Mouse (Mus musculus) T-cell, adult 2 months (primary cell): ENCODE results near the gene Gnptab.
A peak's percentile ranks its signal among the peaks of the same experiment; 100 is the strongest.

Experiments used
- DNase-seq: peaks from one replicate; pipeline ENCODE4 v3.0.0; 2022; ENCODE audit warnings: low spot score

Gene Gnptab

GRCm38 (mm10) chr10:88377666-88378065, 1.3 kb upstream of the Gnptab start:
- no peak for DNase-seq

DNA sequence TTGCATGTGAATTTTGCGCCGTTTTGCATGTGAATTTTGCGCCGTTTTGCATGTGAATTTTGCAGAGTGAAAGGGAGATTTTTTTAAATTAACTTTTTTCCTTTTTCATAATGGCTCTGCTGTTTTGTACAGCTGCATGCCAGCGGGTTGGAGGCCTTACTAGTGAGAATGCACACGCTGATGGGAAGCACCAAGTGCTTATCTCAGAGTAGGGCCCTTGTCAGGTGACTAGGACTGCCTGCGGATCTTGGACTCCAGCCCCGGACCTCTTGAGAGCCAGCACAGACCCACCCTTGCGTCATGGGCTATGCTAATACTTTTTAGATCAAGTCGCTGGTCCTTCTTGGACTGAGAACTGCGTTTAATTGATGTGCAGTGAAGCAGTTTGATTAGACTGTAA, 1.1 kb downstream of the Gnptab start:
- DNase-seq: no peak

DNA sequence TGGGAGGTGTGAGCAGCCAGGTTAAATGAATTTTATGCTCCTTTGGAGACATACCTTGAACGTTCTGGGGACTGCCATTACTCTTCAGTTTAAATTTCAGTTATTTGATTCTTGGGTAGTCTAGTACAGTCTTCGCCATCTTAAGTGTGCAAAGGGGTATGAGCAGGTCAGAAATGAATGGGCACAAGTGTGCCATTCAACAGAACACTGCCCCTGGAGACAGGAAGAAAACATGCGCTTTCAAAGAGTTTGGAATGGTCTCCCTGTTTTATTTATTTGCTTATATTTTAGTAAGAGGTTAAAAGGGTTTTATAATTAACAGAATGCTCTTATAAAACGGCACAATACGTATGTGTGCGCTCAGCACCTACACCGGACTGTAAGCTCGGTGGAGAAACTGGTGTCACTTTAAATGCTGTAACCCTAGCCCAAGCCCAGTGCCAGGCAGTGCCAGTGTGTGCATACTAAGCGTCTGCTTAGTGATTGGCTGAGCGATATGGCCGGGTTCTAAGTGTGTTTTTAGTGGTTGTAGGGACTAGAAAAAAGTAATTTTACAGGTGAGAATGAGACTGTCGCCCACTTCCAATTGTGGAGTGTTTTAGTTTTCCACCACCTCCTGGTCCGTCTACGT, 1.6 kb downstream of the Gnptab start:
- no peak for DNase-seq

DNA sequence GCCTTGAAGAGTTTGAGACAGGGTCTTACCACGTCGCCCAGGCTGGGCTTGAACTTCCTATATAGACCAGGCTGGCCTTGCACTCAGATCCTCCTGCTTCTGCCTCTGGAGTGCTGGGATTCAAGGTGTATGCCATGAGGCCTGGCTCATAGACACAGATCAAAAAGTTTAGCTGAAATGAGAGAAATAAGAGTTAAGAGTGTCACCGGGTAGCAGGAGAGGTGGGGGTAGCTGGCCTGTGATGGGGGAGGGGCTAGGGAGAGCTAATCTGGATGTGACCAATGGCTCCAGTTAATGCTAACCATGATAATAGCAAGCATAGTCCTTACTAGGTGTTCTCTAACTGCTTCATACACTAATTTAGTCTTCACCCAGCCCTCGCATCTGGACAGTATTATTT, 2.4 kb downstream of the Gnptab start:
- DNase-seq: no peak

DNA sequence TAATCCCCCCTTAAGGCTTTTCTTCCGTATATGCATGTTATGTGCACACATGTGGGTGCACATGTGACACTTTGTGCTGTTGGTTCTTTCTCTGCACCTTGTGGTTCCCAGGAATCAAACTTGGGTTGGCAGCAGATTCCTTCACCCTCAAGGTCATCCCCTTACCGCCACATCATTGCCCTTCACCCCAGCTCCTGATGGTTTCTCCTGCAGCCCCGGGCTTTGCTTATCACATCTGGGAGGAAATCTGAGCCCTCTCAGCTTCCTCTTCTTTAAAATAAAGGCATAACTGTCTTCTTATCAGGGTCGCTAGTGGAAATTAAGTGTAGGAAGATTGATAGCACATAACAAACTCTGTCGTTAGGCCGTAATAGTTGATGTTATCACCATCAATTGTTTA, 3.1 kb downstream of the Gnptab start:
- DNase-seq: no peak

DNA sequence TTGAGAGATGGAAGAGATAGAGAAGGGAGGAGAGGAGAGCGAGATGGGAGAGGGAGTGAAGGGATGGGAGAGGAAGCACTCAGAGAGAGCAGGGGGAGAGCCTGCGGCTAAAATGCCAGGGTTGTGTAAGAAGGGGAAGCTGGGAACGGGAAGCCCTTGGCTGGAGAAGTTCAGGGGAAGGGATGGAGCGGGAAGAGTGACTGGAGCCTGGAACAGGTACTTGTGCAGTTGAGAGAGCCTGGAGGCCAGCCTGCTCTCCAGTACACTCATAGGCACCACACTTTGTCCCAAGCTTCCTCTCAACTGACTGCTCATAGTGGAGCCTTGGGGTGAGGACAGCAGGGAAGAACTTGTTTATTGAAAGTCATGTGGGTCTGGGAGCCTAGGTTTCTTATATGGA, 4.5 kb downstream of the Gnptab start:
- no peak for DNase-seq

DNA sequence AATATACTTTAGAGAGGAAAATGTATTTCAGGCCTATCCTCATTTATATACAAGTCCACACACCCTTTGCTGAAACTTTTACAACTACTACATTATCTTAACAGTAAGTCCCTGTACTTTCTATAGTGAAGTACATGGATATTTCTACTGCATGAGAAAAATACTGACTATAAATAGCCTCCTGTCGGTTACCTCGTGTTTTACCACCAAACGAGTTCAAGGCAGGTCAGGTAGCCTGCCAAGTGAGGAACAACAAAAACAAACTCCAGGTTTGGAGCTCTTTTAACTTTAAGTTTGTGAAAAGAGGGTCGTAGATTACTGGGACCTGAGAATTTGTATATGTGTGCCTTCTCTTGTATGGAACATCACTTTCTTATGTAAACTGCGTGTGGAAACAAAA, 5.1 kb downstream of the Gnptab start:
- no peak for DNase-seq

DNA sequence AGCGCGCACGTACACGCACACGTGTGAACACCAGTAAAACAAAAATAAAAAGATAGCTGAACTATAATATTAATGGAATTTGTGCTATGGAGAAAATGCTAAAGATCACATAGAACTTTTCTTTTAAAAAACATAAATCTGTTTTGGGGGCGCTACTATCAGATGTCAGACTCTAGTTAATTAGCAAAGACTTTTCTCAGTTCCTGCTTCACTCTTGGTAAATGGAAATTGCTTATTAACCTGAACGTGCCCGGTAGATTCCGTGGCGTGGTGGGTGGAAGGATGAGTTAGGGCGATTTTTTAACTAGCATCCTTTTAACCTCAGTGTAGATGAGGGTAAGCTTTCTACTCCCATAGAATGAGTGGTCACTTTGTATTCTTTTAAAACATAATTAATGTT, 6.4 kb downstream of the Gnptab start:
- DNase-seq: no peak

GRCm38 (mm10) chr10:88385758-88386157, 6.8 kb downstream of the Gnptab start:
- DNase-seq: no peak

GRCm38 (mm10) chr10:88386251-88386650, 7.3 kb downstream of the Gnptab start:
- no peak for DNase-seq

DNA sequence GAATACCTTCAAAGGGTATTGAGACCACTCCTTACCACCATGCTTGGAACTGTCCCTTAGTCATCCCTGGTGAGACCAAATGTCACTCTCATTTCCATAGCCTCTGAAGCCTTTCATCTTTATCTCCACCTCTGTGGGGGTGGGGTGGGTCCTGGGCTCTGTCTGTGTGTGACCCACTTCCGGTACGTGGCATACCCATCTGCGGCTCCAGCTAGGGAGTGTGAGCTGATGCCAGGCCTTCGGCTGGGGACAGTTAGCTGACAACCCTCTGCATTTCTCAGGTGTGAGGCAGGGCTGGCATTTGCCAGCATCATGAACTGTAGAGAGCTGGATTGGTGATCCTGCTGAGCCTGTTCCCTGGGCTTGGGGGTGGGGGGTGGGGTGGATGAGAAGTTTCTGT, 10.6 kb downstream of the Gnptab start:
- peak; percentile 84 for DNase-seq

GRCm38 (mm10) chr10:88390096-88390790, 11.3 kb downstream of the Gnptab start:
- no peak for DNase-seq

GRCm38 (mm10) chr10:88391495-88391894, 12.6 kb downstream of the Gnptab start:
- no peak for DNase-seq

DNA sequence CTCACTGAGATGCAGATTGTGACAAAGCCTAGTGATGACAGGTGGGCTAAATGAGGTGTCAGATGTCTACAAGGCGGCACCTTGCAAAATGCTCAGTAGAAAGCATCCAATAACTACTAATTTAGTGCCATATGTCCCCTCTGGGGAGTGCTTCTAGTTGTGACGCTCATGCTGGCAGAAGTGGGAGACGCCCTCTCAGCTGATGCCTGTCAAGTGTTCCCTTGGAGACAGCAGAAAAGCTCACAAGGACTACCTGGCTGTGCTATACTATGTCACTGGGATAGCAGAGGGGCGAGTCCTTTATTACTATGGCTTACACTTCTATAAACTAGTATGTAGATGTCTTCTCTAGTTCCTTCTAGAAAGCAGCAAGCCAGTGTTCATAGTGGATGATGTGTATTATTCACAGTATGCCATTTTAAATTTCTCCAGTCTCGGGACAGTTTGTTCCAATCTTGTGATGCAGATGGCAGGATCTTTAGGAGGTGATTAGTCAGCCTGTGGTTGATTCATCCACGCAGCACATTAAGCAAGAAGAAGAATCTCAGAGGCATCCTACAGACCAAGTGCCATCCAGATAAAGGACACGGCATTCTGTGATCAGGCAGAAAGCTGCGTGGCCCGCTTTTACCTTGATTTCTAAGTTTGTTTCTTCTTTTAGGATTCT, 13.4 kb downstream of the Gnptab start:
- DNase-seq: no peak

DNA sequence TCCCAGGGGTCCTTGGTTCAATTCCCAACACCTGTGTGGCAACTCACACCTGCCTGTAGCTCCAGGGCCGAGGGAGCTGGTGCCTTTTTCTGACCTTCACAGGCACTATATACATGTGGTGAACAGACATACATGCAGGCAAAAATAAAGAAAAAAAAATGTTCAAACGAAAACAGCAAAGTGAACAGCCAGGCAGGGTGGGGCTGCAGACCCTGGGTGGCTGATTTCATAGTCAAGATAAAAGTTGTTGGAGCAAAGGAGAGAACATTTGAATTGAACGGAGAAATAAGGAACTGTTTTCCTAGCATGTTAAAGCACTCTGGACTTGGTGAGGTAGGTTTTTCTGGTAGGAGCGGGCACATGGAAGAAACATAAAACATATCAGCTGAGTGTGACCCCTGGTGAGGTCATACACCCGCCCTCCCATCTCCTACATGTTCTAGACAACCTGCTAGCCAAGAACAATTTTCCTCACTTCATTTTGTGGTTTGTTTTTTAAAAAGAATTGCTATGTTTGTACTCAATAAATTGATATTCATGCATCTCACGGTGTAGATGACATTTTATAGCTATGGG, 19.8 kb downstream of the Gnptab start:
- DNase-seq: no peak

GRCm38 (mm10) chr10:88399271-88399670, 20.3 kb downstream of the Gnptab start:
- DNase-seq: no peak

GRCm38 (mm10) chr10:88403021-88403420, 24.1 kb downstream of the Gnptab start:
- no peak for DNase-seq

- no peak for DNase-seq
Observed at GRCm38 (mm10) chr10:88404220-88404619, 25.3 kb downstream of the Gnptab start.

- DNase-seq: peak; percentile 37
Observed at GRCm38 (mm10) chr10:88405812-88406211, 26.9 kb downstream of the Gnptab start.

DNA sequence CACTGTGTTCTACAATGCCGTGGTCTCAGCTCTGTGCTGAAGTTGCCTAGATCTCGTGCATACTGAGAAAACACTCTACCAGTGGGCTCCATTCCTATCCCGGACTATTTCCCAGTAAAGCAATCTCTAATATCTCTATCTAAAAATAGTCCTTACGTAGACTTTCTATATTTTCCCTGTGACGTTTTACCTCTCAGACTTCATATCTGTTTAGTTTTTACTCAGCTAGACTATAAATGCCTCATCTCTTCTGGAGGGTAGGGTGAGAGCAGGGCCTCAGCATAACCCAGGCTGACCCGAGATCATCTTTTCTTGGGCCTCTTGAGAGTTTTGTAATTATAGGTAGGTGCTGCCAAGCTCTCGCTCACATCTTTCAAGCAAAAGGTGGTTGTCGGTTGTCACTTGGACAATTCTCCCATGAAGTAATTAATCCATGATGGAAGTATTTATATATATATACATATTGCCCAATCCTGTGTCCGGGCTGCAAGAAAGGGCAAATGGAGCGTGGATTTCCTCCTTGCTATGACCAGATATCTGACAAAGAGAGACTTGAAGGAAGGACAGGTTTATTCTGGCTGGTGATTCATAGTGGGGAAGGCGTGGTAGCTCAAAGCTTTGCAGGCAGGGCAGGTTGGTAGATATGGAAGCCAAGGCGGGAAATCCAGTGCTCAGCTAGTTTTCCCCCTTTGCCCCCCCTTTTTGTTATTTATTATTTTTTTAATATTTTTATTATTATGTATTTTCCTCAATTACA, 29.1 kb downstream of the Gnptab start:
- no peak for DNase-seq

DNA sequence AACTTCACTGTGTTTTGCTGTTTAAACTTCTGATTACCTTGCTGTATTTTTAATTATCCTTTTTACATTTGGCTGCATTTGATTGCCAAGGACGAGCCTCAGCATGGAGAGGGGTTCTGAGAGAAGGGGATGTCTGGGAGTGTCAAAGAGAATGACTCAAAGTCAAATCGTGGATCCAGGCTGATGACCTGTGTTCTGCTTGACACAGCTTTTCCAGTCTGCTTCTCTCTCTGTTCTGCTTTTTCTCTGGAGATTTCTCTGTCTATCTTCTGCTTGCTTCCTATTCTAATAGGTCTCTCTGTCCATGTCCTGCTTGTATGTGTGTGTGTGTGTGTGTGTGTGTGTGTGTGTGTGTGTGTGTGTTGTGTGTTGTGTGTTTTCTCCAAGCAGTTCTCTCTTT, 30.8 kb downstream of the Gnptab start:
- DNase-seq: no peak

- no peak for DNase-seq
Observed at GRCm38 (mm10) chr10:88412290-88412995, 33.5 kb downstream of the Gnptab start.
